Mouse (Mus musculus): Measurements from ENCODE around the gene Anapc11. TPM values are rescaled to one million over a fixed set of nuclear protein-coding genes. Genes with fewer than 3 reads are reported as not detected.
A peak's percentile ranks its signal among the peaks of the same experiment; 100 is the strongest.

Gene Anapc11
- polyA plus RNA-seq, 1 experiment from 2014 or later: 210 TPM

- no peak overlapping the region for H3K9ac ChIP-seq (replicated peaks; ENCODE audit: low read length)
- peaks cover 81% of the 10 kb centered on the region for H3K36me3 ChIP-seq (ENCODE audit: control insufficient read depth, insufficient read depth, low read length)
- H3K9me3 ChIP-seq (ENCODE audit: control insufficient read depth, low read length): no peaks in the 10 kb centered on the region
- no peak overlapping the region for H3K27ac ChIP-seq (replicated peaks; ENCODE audit: low read depth, low read length)
- over 99% methylated on average over 6 of the region's 6 CpGs for WGBS
- ATAC-seq (ENCODE audit: low FRiP score, low TSS enrichment) (no peak), DNase-seq (no peak)
- H3K4me1 ChIP-seq (ENCODE audit: control insufficient read depth, insufficient read depth, low read length): no peaks in the 10 kb centered on the region
- no peaks in the 10 kb centered on the region for H3K27me3 ChIP-seq (ENCODE audit: control insufficient read depth, insufficient read depth, low read length)
- H3K4me2 ChIP-seq (ENCODE audit: low read length): no peak overlapping the region
- no peak overlapping the region for H3K4me3 ChIP-seq (replicated peaks; ENCODE audit: low read depth, low read length)
Observed at GRCm38 (mm10) chr11:120588531-120588930, 9.7 kb upstream of the Anapc11 start.

- Histone ChIP-seq H3K27me3 (ENCODE audit: control insufficient read depth, insufficient read depth, low read length) (no peaks in the 10 kb centered on the region), H3K36me3 (ENCODE audit: control insufficient read depth, insufficient read depth, low read length) (peaks cover 56% of the 10 kb centered on the region), H3K9ac (replicated peaks; ENCODE audit: low read length) (peak overlapping the region; percentile 97), H3K4me2 (ENCODE audit: low read length) (peak overlapping the region; percentile 96), H3K4me1 (ENCODE audit: control insufficient read depth, insufficient read depth, low read length) (peaks cover 17% of the 10 kb centered on the region), H3K9me3 (ENCODE audit: control insufficient read depth, low read length) (no peaks in the 10 kb centered on the region), H3K4me3 (replicated peaks; ENCODE audit: low read depth, low read length) (peak overlapping the region; percentile 98), H3K27ac (replicated peaks; ENCODE audit: low read depth, low read length) (peak overlapping the region; percentile 88)
- ATAC-seq (ENCODE audit: low FRiP score, low TSS enrichment): peak; percentile 75
- 5% methylated on average over 91 of the region's 99 CpGs for WGBS
- DNase-seq: peak; percentile 10
Observed at GRCm38 (mm10) chr11:120597240-120598235, 683 bp upstream of the Anapc11 start.

- DNase-seq: no peak
- 54% methylated on average over 17 of the region's 17 CpGs for WGBS
- Histone ChIP-seq H3K4me2 (ENCODE audit: low read length) (peak overlapping the region; percentile 96), H3K36me3 (ENCODE audit: control insufficient read depth, insufficient read depth, low read length) (peaks cover 54% of the 10 kb centered on the region), H3K9me3 (ENCODE audit: control insufficient read depth, low read length) (no peaks in the 10 kb centered on the region), H3K9ac (replicated peaks; ENCODE audit: low read length) (peak overlapping the region; percentile 97; the same call in 1 of the 2 replicates), H3K27me3 (ENCODE audit: control insufficient read depth, insufficient read depth, low read length) (no peaks in the 10 kb centered on the region), H3K4me1 (ENCODE audit: control insufficient read depth, insufficient read depth, low read length) (peaks cover 17% of the 10 kb centered on the region), H3K4me3 (replicated peaks; ENCODE audit: low read depth, low read length) (peak overlapping the region; percentile 98), H3K27ac (replicated peaks; ENCODE audit: low read depth, low read length) (no peak overlapping the region)
- no peak for ATAC-seq (ENCODE audit: low FRiP score, low TSS enrichment)
Observed at GRCm38 (mm10) chr11:120598990-120599549, 849 bp downstream of the Anapc11 start.

GRCm38 (mm10) chr11:120600716-120601115 is 2.5 kb downstream of the Anapc11 start:
- Histone ChIP-seq H3K27ac (replicated peaks; ENCODE audit: low read depth, low read length) (no peak overlapping the region), H3K4me1 (ENCODE audit: control insufficient read depth, insufficient read depth, low read length) (peaks cover 17% of the 10 kb centered on the region), H3K9ac (replicated peaks; ENCODE audit: low read length) (no peak overlapping the region), H3K9me3 (ENCODE audit: control insufficient read depth, low read length) (no peaks in the 10 kb centered on the region), H3K4me2 (ENCODE audit: low read length) (no peak overlapping the region), H3K36me3 (ENCODE audit: control insufficient read depth, insufficient read depth, low read length) (peaks cover 55% of the 10 kb centered on the region), H3K4me3 (replicated peaks; ENCODE audit: low read depth, low read length) (no peak overlapping the region), H3K27me3 (ENCODE audit: control insufficient read depth, insufficient read depth, low read length) (no peaks in the 10 kb centered on the region)
- DNase-seq (no peak), ATAC-seq (ENCODE audit: low FRiP score, low TSS enrichment) (no peak)
- WGBS: 94% methylated on average over 3 of the region's 3 CpGs

- Histone ChIP-seq H3K27me3 (ENCODE audit: control insufficient read depth, insufficient read depth, low read length) (no peaks in the 10 kb centered on the region), H3K36me3 (ENCODE audit: control insufficient read depth, insufficient read depth, low read length) (peaks cover 60% of the 10 kb centered on the region), H3K9me3 (ENCODE audit: control insufficient read depth, low read length) (no peaks in the 10 kb centered on the region), H3K9ac (replicated peaks; ENCODE audit: low read length) (no peak overlapping the region), H3K4me2 (ENCODE audit: low read length) (no peak overlapping the region), H3K4me3 (replicated peaks; ENCODE audit: low read depth, low read length) (no peak overlapping the region), H3K4me1 (ENCODE audit: control insufficient read depth, insufficient read depth, low read length) (peaks cover 8% of the 10 kb centered on the region), H3K27ac (replicated peaks; ENCODE audit: low read depth, low read length) (no peak overlapping the region)
- DNase-seq (no peak), ATAC-seq (ENCODE audit: low FRiP score, low TSS enrichment) (no peak)
- WGBS: 87% methylated on average over 2 of the region's 2 CpGs
Observed at GRCm38 (mm10) chr11:120603545-120603944, 5.3 kb downstream of the Anapc11 start.

- Histone ChIP-seq H3K9me3 (ENCODE audit: control insufficient read depth, low read length) (no peaks in the 10 kb centered on the region), H3K4me1 (ENCODE audit: control insufficient read depth, insufficient read depth, low read length) (no peaks in the 10 kb centered on the region), H3K4me2 (ENCODE audit: low read length) (no peak overlapping the region), H3K4me3 (replicated peaks; ENCODE audit: low read depth, low read length) (no peak overlapping the region), H3K36me3 (ENCODE audit: control insufficient read depth, insufficient read depth, low read length) (peaks cover 73% of the 10 kb centered on the region), H3K9ac (replicated peaks; ENCODE audit: low read length) (no peak overlapping the region), H3K27ac (replicated peaks; ENCODE audit: low read depth, low read length) (no peak overlapping the region), H3K27me3 (ENCODE audit: control insufficient read depth, insufficient read depth, low read length) (no peaks in the 10 kb centered on the region)
- DNase-seq (no peak), ATAC-seq (ENCODE audit: low FRiP score, low TSS enrichment) (no peak)
- 90% methylated on average over 7 of the region's 7 CpGs for WGBS
Observed at GRCm38 (mm10) chr11:120605667-120606066, 7.4 kb downstream of the Anapc11 start.

GRCm38 (mm10) chr11:120606764-120607163 is 8.5 kb downstream of the Anapc11 start:
- no peak overlapping the region for H3K9ac ChIP-seq (replicated peaks; ENCODE audit: low read length)
- peaks cover 78% of the 10 kb centered on the region for H3K36me3 ChIP-seq (ENCODE audit: control insufficient read depth, insufficient read depth, low read length)
- no peaks in the 10 kb centered on the region for H3K9me3 ChIP-seq (ENCODE audit: control insufficient read depth, low read length)
- 81% methylated on average over 4 of the region's 4 CpGs for WGBS
- no peak overlapping the region for H3K4me2 ChIP-seq (ENCODE audit: low read length)
- no peak overlapping the region for H3K4me3 ChIP-seq (replicated peaks; ENCODE audit: low read depth, low read length)
- ATAC-seq (ENCODE audit: low FRiP score, low TSS enrichment): no peak
- no peak for DNase-seq
- H3K27me3 ChIP-seq (ENCODE audit: control insufficient read depth, insufficient read depth, low read length): no peaks in the 10 kb centered on the region
- H3K27ac ChIP-seq (replicated peaks; ENCODE audit: low read depth, low read length): no peak overlapping the region
- H3K4me1 ChIP-seq (ENCODE audit: control insufficient read depth, insufficient read depth, low read length): no peaks in the 10 kb centered on the region

- ATAC-seq (ENCODE audit: low FRiP score, low TSS enrichment) (no peak), DNase-seq (peak; percentile 10)
- Histone ChIP-seq H3K9me3 (ENCODE audit: control insufficient read depth, low read length) (no peaks in the 10 kb centered on the region), H3K36me3 (ENCODE audit: control insufficient read depth, insufficient read depth, low read length) (peaks cover 80% of the 10 kb centered on the region), H3K27ac (replicated peaks; ENCODE audit: low read depth, low read length) (no peak within 1 kb of the TSS), H3K4me2 (ENCODE audit: low read length) (peak within 1 kb of the TSS; percentile 13), H3K4me3 (replicated peaks; ENCODE audit: low read depth, low read length) (no peak within 1 kb of the TSS; the same call in 1 of the 2 replicates), H3K27me3 (ENCODE audit: control insufficient read depth, insufficient read depth, low read length) (no peaks in the 10 kb centered on the region), H3K9ac (replicated peaks; ENCODE audit: low read length) (0 out of 2 replicates have a peak within 1 kb of the TSS, but pooled peaks have one; percentile 7), H3K4me1 (ENCODE audit: control insufficient read depth, insufficient read depth, low read length) (no peaks in the 10 kb centered on the region)
- 5% methylated on average over 45 of the region's 45 CpGs for WGBS
Observed at GRCm38 (mm10) chr11:120608241-120609034, 10.2 kb downstream of the Anapc11 start, which contains the start of gene Npb. Gene Npb (plus strand): TSS chr11:120608477.
